Mouse (Mus musculus) liver, embryonic 14.5 days (tissue): ENCODE data around the gene Bcr.

Source experiments
- CTCF ChIP-seq: IDR thresholded peaks from 2 replicates; pipeline ENCODE4 v1.5.1; 2016; ENCODE audit warnings: antibody characterized with exemption, low read depth, control low read depth
- EP300 ChIP-seq: IDR thresholded peaks from 2 replicates; pipeline ENCODE4 v1.6.1; 2016; ENCODE audit warnings: antibody characterized with exemption, low read depth

DNA sequence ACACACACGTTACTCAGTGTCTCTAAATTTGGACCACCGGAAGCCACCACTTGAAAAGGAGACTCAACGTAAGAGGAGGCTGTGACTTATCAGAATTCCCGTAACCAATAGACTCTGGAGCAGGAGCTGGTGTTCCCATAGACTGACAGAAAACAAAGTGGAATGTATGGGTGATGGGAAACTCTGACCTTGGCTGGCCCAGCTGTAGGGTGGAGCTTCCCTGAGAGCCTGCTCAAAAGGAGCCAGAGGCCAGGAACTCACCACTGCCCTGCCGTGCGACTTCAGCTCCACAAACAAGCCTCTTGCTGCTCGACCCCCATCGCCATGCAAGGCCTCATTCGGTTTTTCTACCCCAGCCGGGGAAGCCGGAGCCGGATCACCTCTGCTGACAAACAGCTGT is 113.3 kb downstream of the Bcr start:
- TF ChIP-seq EP300 (no peak), CTCF (no peak)
